Mouse (Mus musculus): ENCODE measurements around the gene Rccd1. TPM values are rescaled to one million over a fixed set of nuclear protein-coding genes. Genes with fewer than 3 reads are reported as not detected.

The Rccd1 gene
- polyA plus RNA-seq, 1 experiment from 2014 or later: 3.2 TPM

- no peak for TF ChIP-seq CTCF (IDR thresholded peaks at IDR 0.05; ENCODE audit: low read depth)
- Histone ChIP-seq H3K9ac (ENCODE audit: low read depth, low read length) (peak overlapping the region; percentile 72), H3K27ac (ENCODE audit: low read depth, low read length) (peak overlapping the region; percentile 75), H3K36me3 (ENCODE audit: control insufficient read depth, insufficient read depth) (peaks cover 24% of the 10 kb centered on the region; the same call in 1 of the 2 replicates), H3K9me3 (ENCODE audit: control insufficient read depth) (no peaks in the 10 kb centered on the region), H3K27me3 (replicated peaks; ENCODE audit: control insufficient read depth, insufficient read depth, low read length) (no peaks in the 10 kb centered on the region), H3K4me3 (ENCODE audit: low read depth, low read length) (peak overlapping the region; percentile 85), H3K4me1 (replicated peaks; ENCODE audit: control insufficient read depth, insufficient read depth, low read length) (no peaks in the 10 kb centered on the region), H3K4me2 (replicated peaks; ENCODE audit: low read depth) (peak overlapping the region; percentile 100)
- ATAC-seq: peak; percentile 40
- under 1% methylated on average over 30 of the region's 31 CpGs for WGBS
Observed at GRCm38 (mm10) chr7:80370649-80371040, 46.4 kb upstream of the Rccd1 start.

DNA sequence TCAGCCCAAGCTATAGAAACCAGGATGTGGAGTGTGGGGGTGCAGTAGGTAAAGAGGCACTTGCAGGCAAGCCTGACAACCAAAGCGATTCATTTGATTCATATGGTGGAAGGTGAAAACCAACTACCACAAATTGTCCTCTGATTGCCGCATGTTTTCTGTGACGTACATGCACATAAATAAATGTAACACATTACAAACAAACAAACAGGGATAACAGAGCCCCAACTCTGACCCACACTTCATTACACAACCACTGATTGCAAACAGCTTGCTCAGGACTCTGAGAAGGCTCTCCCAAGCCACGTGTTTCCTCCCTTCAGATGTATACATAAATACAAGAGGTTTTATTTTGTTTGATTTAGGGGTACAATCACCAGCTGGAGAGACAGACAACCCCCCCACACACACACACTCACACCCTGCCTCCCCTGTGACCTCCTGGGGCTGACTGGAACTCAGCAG, 45.7 kb upstream of the Rccd1 start:
- no peaks in the 10 kb centered on the region for H3K9me3 ChIP-seq (ENCODE audit: control insufficient read depth)
- H3K9ac ChIP-seq (ENCODE audit: low read depth, low read length): peak overlapping the region; percentile 5; the same call in 1 of the 2 replicates
- H3K4me2 ChIP-seq (replicated peaks; ENCODE audit: low read depth): peak overlapping the region; percentile 100
- peaks cover 24% of the 10 kb centered on the region; the same call in 1 of the 2 replicates for H3K36me3 ChIP-seq (ENCODE audit: control insufficient read depth, insufficient read depth)
- H3K27ac ChIP-seq (ENCODE audit: low read depth, low read length): no peak overlapping the region
- peak overlapping the region; percentile 85 for H3K4me3 ChIP-seq (ENCODE audit: low read depth, low read length)
- 49% methylated on average over 4 of the region's 4 CpGs for WGBS
- ATAC-seq: no peak
- no peaks in the 10 kb centered on the region for H3K27me3 ChIP-seq (replicated peaks; ENCODE audit: control insufficient read depth, insufficient read depth, low read length)
- TF ChIP-seq CTCF (IDR thresholded peaks at IDR 0.05; ENCODE audit: low read depth): no peak
- H3K4me1 ChIP-seq (replicated peaks; ENCODE audit: control insufficient read depth, insufficient read depth, low read length): no peaks in the 10 kb centered on the region

DNA sequence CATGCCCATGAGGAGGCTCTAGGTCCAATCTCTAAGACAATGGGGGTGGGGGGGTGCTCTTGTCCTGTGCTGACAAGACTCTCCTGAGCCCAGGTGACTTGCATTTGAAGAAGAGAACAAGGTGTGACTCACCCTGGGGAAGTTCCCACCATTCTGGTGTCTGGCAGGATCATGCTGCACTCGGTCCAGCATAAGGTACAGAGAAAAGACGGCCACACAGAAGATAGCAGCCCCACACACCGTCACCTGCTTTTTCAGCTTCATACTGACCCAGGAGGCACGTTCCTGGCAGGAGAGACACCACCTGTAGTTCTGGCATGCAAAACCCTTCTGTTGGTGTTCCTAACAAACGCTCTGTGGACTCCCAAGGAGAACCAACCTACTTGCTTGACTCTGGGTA, 45.2 kb upstream of the Rccd1 start:
- Histone ChIP-seq H3K9me3 (ENCODE audit: control insufficient read depth) (no peaks in the 10 kb centered on the region), H3K4me3 (ENCODE audit: low read depth, low read length) (0 out of 2 replicates have a peak overlapping the region, but pooled peaks have one; percentile 85), H3K4me1 (replicated peaks; ENCODE audit: control insufficient read depth, insufficient read depth, low read length) (no peaks in the 10 kb centered on the region), H3K36me3 (ENCODE audit: control insufficient read depth, insufficient read depth) (peaks cover 24% of the 10 kb centered on the region; the same call in 1 of the 2 replicates), H3K27me3 (replicated peaks; ENCODE audit: control insufficient read depth, insufficient read depth, low read length) (no peaks in the 10 kb centered on the region), H3K27ac (ENCODE audit: low read depth, low read length) (no peak overlapping the region), H3K4me2 (replicated peaks; ENCODE audit: low read depth) (peak overlapping the region; percentile 100), H3K9ac (ENCODE audit: low read depth, low read length) (0 out of 2 replicates have a peak overlapping the region, but pooled peaks have one; percentile 5)
- no peak for ATAC-seq
- WGBS: 55% methylated on average over 5 of the region's 5 CpGs
- TF ChIP-seq CTCF (IDR thresholded peaks at IDR 0.05; ENCODE audit: low read depth): no peak

GRCm38 (mm10) chr7:80368635-80369421, 44.6 kb upstream of the Rccd1 start:
- Histone ChIP-seq H3K27ac (ENCODE audit: low read depth, low read length) (no peak overlapping the region; the same call in 1 of the 2 replicates), H3K4me2 (replicated peaks; ENCODE audit: low read depth) (peak overlapping the region; percentile 100), H3K27me3 (replicated peaks; ENCODE audit: control insufficient read depth, insufficient read depth, low read length) (no peaks in the 10 kb centered on the region), H3K36me3 (ENCODE audit: control insufficient read depth, insufficient read depth) (peaks cover 24% of the 10 kb centered on the region; the same call in 1 of the 2 replicates), H3K4me3 (ENCODE audit: low read depth, low read length) (no peak overlapping the region), H3K9me3 (ENCODE audit: control insufficient read depth) (no peaks in the 10 kb centered on the region), H3K4me1 (replicated peaks; ENCODE audit: control insufficient read depth, insufficient read depth, low read length) (no peaks in the 10 kb centered on the region), H3K9ac (ENCODE audit: low read depth, low read length) (no peak overlapping the region)
- WGBS: 68% methylated on average over 20 of the region's 20 CpGs
- ATAC-seq: no peak
- TF ChIP-seq CTCF (IDR thresholded peaks at IDR 0.05; ENCODE audit: low read depth): no peak

GRCm38 (mm10) chr7:80368009-80368408, 43.8 kb upstream of the Rccd1 start:
- 83% methylated on average over 9 of the region's 9 CpGs for WGBS
- no peak for TF ChIP-seq CTCF (IDR thresholded peaks at IDR 0.05; ENCODE audit: low read depth)
- Histone ChIP-seq H3K9ac (ENCODE audit: low read depth, low read length) (no peak overlapping the region), H3K36me3 (ENCODE audit: control insufficient read depth, insufficient read depth) (peaks cover 30% of the 10 kb centered on the region; the same call in 1 of the 2 replicates), H3K9me3 (ENCODE audit: control insufficient read depth) (no peaks in the 10 kb centered on the region), H3K4me1 (replicated peaks; ENCODE audit: control insufficient read depth, insufficient read depth, low read length) (no peaks in the 10 kb centered on the region), H3K4me3 (ENCODE audit: low read depth, low read length) (no peak overlapping the region), H3K27me3 (replicated peaks; ENCODE audit: control insufficient read depth, insufficient read depth, low read length) (no peaks in the 10 kb centered on the region), H3K4me2 (replicated peaks; ENCODE audit: low read depth) (no peak overlapping the region), H3K27ac (ENCODE audit: low read depth, low read length) (no peak overlapping the region)
- no peak for ATAC-seq

DNA sequence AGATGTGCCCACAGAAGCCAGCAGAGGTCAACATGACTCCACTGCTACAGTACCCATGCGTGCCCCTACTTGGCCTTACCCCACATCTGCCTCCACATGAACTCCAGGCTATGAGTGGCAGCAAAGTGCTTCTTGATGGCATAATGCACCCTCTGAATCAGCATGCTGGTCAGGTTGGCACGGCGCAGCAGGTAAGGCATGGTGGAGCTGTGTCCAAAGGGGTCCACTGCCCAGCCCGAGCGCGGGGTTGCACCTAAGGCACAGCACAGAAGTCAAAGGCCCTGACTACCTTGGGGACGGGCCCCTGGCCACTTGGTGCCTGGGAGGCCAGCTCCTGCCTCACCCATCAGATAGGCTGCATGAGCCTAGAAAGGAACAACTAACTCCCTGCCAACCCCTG, 43.0 kb upstream of the Rccd1 start:
- WGBS: 95% methylated on average over 7 of the region's 7 CpGs

More for the DNA sequence above, 43.0 kb upstream of the Rccd1 start:
- Histone ChIP-seq H3K27me3 (replicated peaks; ENCODE audit: control insufficient read depth, insufficient read depth, low read length) (no peaks in the 10 kb centered on the region), H3K36me3 (ENCODE audit: control insufficient read depth, insufficient read depth) (peaks cover 37% of the 10 kb centered on the region; the same call in 1 of the 2 replicates), H3K4me1 (replicated peaks; ENCODE audit: control insufficient read depth, insufficient read depth, low read length) (no peaks in the 10 kb centered on the region), H3K9me3 (ENCODE audit: control insufficient read depth) (no peaks in the 10 kb centered on the region), H3K4me3 (ENCODE audit: low read depth, low read length) (no peak overlapping the region), H3K27ac (ENCODE audit: low read depth, low read length) (no peak overlapping the region), H3K4me2 (replicated peaks; ENCODE audit: low read depth) (no peak overlapping the region), H3K9ac (ENCODE audit: low read depth, low read length) (no peak overlapping the region)
- TF ChIP-seq CTCF (IDR thresholded peaks at IDR 0.05; ENCODE audit: low read depth): no peak
- ATAC-seq: no peak

Measured in intestine, postnatal 0 days (tissue).